Mouse (Mus musculus) E14TG2a.4 (cell line): Measurements from ENCODE around the gene Sfrp4.
A peak's percentile ranks its signal among the peaks of the same experiment; 100 is the strongest.

Source experiments
- CTCF ChIP-seq: conservative IDR thresholded peaks from 2 replicates; pipeline ENCODE4 v1.5.1; 2014; ENCODE audit warnings: low read length
- NANOG ChIP-seq: IDR thresholded peaks from 2 replicates; pipeline ENCODE4 v1.6.1; 2014; ENCODE audit warnings: borderline replicate concordance, low read length, mixed read lengths

DNA sequence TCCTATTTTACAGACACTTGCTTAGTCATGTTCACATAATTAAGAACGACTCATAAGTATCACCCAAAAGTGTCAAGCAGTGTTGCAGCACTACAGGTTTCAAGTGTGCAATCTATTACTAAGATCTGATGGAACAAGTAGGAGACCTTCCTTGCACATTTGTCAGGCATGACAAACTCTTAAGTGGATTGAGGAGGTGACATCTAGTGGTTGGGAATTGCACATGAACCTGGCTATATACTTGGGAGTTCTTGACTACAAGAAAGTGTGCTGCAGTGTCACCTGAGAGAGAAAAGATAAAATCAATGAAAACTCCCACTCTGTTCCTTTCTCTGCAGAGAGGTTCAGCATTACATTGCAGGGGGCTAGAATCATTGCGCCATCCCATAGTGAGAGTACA lies 21.3 kb downstream of the Sfrp4 start:
- TF ChIP-seq CTCF (peak; percentile 32), NANOG (no peak)
